Mouse (Mus musculus) kidney, adult 2 months (tissue): ENCODE data around the gene Top2a.

ENCODE experiments used
- CTCF ChIP-seq: fragments of 200-500 bp; conservative IDR thresholded peaks from 2 replicates; pipeline ENCODE4 v1.5.1; 2011; ENCODE audit warnings: low read depth, mild to moderate bottlenecking, control low read depth, low read length, moderate library complexity, mixed read lengths; ENCODE audit not compliant: insufficient read depth, insufficient read length
- POLR2A ChIP-seq: fragments of 200-500 bp; IDR thresholded peaks from one replicate; pipeline ENCODE4 v1.6.1; 2011; ENCODE audit warnings: low read depth, low read length, control low read depth

- TF ChIP-seq CTCF: no peak
- TF ChIP-seq POLR2A: no peak
These were observed 71.9 kb downstream of the Top2a start for GRCm38 (mm10) chr11:98952111-98952510.
